Mouse (Mus musculus): ENCODE data around the gene Hc.

Hc gene

DNA sequence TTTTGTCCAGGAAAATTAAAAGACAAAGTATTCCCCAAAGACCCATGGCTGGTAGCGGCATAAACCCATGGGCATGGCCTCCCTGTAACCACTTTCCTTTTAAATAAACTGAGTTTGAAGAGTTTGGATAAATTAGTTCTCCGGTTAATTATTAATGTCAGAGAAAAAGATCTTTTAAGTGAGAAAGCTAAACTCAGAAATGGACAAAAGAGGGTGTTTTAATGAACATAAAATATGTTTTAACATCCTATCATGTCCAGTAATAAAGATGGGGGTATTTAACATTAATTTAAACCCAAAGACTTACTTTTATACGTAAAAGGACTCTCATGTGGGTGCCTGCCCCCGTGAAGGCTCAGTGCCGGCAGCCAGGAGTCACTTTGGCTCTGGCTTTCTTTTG, at the start of gene Hc:
Gene Hc, minus strand, starts transcription at position 101 of the 400 bp plus-strand sequence.
- DNase-seq = no peak

- DNase-seq = peak; percentile 25 to 26
Observed at GRCm38 (mm10) chr2:35110521-35110920, 49.3 kb upstream of the Hc start.

DNA sequence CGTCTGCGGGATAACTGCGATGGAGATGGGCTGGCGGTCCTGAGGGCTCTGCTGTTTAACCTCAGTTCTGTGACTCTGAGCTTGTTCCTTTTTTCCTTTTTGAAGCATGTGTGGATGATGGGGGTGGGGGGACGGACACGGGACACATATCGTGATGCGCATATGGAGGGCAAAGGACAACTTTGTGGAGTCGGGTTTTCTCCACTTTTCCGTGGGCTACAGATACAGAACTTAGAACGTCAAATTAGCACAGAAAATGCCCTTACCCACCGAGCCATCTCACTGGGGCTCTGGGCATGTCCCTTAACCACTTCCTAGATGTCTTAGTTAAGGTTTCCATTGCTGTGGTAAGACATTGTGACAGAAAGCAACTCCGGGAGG, 48.7 kb upstream of the Hc start:
- no peak for DNase-seq

DNA sequence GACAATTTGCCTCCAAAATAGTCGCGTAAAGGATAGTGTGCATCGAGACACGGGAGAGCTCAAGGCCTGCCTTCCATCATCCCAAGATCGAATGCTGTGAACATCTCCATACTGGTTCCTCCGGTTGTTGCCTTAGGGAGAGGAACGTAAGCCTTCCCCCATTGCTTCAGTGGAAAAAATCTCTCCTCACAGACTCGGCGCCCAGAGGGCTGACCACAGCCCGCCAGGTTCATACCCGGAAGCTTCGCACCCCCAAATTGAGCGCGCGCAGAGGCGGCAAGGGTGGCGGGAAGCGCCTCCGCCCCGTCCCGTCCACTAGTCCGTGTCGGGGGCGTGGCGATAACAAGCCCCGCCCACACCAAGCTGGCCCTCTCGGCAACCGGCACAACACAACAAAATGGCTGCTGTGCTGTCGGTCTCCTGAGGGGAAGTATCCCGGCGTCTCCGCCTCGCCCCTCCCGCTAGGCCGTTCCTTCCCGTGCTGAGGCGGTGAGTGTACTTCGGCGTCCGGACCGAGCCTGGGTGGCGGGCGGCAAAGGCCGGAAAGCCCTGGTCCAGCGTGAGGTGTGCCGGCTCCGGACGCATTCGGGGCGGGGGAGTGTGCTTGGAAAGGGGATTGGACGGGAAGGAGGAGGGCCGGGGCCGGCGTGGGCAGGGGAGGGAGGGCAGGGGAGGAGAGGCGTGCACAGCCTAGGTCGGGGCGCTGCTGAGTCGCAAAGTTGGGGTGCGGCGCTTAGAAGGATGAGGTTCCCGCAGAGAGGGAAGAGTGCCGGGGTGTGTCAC, 48.1 kb upstream of the Hc start, which contains the start of gene Cntrl:
Gene Cntrl, plus strand, starts transcription at position 352 of the 783 bp plus-strand sequence.
- DNase-seq = peak; percentile 98 to 99

- peak; percentile 61 to 64 for DNase-seq
Observed at GRCm38 (mm10) chr2:35108712-35109111, 47.5 kb upstream of the Hc start.

- DNase-seq = peak; percentile 63 to 67
Observed at GRCm38 (mm10) chr2:35107984-35108635, 46.9 kb upstream of the Hc start.

DNA sequence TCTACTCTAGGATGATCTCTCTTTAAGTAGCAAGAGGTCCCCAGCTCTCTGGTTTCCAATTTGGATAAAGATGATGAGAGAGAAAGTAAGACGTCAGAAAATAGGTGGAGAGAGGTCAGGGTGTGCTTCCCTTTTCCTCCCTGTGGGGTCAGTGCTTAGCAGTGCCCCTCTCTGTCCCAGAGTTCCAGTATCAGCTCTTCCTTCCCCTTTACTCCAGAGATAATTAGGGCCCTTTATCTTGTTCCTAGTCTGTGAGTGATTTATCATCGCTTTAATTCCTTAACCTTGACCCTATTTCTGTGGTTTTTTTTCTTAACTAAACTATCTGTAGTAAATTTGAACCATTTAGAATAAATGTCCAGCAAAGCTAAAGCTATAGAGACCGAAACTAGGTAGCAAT, 43.6 kb upstream of the Hc start:
- no peak for DNase-seq

DNA sequence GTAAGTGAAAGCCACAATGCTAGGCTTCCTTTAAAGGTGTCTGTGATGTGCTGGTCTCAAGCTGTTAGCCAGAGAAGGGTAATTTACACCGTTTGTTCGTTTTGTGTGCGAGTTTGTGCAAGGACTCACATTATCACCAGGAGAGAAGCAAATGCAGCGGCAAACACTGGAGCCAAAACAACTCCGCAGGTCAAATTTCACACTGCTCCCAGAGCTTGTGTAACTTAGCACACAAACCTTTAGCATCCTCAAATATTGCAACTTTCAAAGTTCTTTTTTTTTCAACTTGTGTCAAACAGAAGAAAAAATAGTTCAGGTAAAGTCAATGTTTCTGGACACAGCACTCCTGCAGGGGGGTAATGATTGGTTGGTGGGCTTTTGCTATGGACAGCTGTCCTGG, 42.3 kb upstream of the Hc start:
- DNase-seq = no peak

DNA sequence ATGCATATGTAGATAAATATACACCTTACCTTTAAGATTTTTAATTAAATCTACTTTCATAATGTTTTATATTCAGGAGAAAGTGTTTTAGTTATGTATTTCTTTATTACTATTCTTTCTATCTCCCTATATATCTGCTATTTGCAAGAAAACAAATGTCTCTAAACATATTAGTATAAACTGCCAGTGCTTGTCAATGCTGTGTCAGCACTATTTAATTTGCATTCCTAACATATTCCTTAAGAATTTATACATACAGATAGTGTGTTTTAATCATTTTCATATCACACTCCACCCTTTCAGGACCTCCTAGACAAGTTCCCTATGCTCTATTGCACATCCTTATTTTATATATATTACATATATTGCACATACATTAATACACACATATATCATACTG, 41.5 kb upstream of the Hc start:
- no peak for DNase-seq

- DNase-seq = no peak
Observed at GRCm38 (mm10) chr2:35101443-35101842, 40.2 kb upstream of the Hc start, which contains the start of gene AI182371. Gene AI182371 (minus strand): TSS chr2:35101543.

DNA sequence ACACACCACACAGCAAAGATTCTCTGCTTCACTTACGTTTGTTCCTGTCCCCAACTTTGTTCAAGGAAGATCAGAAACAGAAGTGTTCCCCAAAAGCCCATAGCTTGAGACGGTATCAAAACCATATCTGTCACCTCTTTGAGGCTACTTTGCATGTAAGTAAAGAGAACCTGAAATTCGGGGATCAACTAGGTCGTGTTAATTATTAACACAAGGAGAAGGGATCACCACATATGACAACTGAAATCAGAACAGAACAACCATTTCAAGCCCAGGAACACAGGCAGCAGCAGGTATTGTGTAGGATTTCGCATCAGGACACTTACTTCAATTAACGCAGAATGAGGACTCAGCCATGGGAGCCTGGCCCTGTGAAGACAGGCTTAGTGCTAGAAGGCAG, 39.3 kb upstream of the Hc start:
- no peak for DNase-seq

DNA sequence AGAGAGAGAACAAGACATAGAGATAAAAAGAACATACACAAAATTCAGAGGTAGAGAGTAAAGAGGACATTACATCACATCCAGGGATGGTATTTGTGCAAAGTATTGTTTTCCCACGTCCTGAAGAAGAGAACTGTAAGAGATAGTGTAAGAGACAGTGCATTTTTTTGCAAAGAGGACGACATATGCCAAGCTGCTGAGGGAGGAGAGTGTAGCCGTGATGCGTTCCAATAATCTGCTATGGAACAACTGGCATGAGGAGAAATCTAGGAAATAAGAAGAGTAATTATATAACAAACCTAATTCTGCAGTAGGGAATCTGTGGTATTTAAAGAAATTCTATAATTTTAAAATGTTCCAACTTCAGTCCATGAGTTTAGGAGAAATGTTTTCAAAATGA, 26.2 kb upstream of the Hc start:
- DNase-seq = no peak

GRCm38 (mm10) chr2:35079166-35079565, 17.9 kb upstream of the Hc start:
- DNase-seq = no peak

DNA sequence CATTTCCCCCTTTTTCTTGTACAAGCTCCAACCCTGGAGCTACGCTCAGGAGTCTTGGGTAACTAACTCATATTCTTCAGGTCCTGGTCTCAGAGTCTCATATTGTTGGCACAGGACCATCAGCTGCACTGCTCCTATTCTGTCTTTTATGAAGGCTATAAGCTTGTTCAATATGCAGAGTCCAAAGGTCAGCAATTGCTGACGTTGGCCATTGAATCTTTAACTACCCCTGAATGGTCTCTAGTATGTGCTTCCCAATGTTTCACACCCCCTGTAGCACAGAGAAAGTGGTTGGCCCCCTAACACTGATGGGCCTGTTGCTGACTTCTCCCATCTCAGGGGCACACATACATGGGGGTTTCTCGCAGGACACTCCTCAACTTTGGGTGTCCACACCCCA, 13.1 kb upstream of the Hc start:
- DNase-seq = no peak

DNA sequence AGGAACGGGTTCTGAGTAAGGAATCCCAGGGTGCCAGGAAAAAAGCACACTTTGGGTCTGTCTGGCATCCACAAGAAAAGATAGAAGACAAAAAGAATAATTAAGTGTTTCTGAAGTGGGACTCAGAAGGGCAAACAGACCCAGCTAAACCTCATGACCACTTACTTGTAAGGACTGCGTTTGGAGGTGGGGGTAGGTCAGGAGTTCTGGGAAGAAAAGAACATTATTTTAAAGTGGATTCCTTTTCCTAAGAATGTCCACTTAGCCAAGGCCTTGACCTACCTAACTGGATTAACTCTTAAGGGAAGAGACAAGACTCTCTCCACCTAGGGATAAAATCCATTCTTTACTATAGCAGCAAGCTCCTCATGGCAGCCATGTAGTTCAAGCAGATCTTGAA, 11.3 kb upstream of the Hc start:
- DNase-seq = no peak

GRCm38 (mm10) chr2:35070275-35070674, 9.0 kb upstream of the Hc start:
- DNase-seq = no peak

- DNase-seq = no peak
Observed at GRCm38 (mm10) chr2:35069124-35069523, 7.9 kb upstream of the Hc start.

DNA sequence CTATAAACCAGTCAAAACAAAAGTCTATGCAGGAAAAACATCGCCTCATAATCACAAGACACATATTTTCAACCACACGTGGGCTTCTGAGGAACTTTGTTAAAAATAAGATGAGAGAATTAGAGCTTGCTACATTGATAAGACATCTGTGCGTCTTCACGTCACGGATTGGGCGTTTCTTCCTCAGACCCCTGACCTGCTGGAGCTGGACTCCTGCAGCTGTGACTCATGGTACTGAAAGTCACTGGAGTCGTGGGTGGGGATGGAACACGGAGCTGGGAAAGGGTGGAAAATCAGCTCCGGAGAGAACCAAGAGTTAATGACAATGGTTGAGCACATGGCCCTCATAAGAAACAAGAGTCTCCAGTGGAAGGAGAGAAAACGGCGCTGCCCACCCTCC, 5.9 kb upstream of the Hc start:
- no peak for DNase-seq

GRCm38 (mm10) chr2:35066525-35067082, 5.4 kb upstream of the Hc start:
- no peak for DNase-seq

- DNase-seq = no peak
Observed at GRCm38 (mm10) chr2:35063333-35064030, 2.2 kb upstream of the Hc start.

GRCm38 (mm10) chr2:35060897-35061296, 341 bp downstream of the Hc start:
- no peak for DNase-seq

DNA sequence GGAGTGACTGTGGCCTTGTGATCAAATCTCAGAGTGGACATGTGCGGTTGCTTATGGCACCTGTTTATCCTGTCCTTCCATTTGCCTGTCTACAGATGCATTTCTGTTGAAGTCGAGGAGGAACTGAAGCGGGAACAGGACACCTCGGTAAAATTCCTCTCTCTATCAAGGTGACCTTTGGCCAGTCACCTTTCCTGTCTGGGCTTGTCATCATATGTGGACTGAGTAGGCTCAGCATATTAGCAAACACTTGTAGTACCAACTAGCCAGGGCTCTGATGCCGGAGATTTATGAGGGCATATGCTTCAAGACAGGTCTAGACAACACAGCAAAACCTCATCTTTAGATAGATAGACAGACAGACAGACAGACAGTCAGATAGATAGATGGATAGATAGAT, 982 bp downstream of the Hc start:
- DNase-seq = no peak

DNA sequence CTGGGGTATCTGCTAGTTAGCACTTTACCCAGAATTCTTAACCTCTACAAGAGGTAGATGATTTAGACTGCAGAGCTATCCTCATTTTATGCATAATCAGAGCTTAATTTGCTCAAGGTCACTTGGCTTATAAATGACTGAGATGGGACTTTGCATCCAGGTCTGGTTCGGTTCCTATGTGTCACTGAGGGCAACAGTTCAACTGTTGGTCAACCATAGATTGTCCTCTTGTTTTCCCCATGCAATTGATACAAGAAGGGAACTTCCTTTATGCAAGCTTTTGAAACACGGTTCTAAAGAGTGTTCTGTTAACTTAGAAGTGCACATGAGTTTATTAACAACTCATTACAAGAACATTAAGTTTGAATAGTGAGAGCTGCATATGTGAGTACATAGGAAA, 2.9 kb downstream of the Hc start:
- DNase-seq = no peak

- DNase-seq = no peak
Observed at GRCm38 (mm10) chr2:35057243-35057642, 4.0 kb downstream of the Hc start.

All from B cell, adult 2 months (primary cell).